Mouse (Mus musculus): ENCODE results near the gene A730061H03Rik. TPM values are rescaled to one million over a fixed set of nuclear protein-coding genes. Genes with fewer than 3 reads are reported as not detected.

Gene A730061H03Rik
- polyA plus RNA-seq, 1 experiment from 2014 or later: 1.2 TPM

DNA sequence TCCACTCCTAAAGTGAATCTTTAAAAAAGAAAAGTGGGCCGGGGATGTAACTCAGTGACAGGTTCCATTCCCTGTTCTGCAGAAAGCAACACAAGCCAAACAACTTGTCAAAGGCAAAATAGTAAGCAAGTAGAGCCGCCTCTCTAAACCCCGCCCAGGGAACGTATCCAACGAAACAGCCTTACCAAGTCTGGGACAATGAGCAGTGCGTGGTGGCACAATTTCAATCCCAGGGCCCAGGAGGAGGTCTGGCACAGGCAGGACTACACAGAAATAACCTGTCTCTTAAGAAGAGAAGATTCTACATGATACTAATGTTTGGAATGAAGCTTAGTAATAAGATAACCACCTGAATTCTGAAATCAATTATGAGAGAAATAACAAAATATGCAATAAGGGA is 10.0 kb downstream of the A730061H03Rik start:
- no peak overlapping the region for H3K9ac ChIP-seq (replicated peaks; ENCODE audit: low read depth, low read length)
- ATAC-seq (ENCODE audit: insufficient number of reproducible peaks, insufficient read depth, low FRiP score, low read depth): no peak
- H3K4me1 ChIP-seq (ENCODE audit: control insufficient read depth, insufficient read depth, low read length): no peaks in the 10 kb centered on the region
- 86% methylated on average over 6 of the region's 6 CpGs for WGBS
- H3K9me3 ChIP-seq (ENCODE audit: control insufficient read depth, low read depth, low read length): no peaks in the 10 kb centered on the region
- H3K4me2 ChIP-seq (replicated peaks; ENCODE audit: low read depth, low read length): no peak overlapping the region
- H3K27me3 ChIP-seq (ENCODE audit: control insufficient read depth, insufficient read depth, low read length): no peaks in the 10 kb centered on the region
- peaks cover 37% of the 10 kb centered on the region for H3K36me3 ChIP-seq (ENCODE audit: control insufficient read depth, insufficient read depth, low read length)
- H3K27ac ChIP-seq (ENCODE audit: low read length): no peak overlapping the region
- H3K4me3 ChIP-seq (ENCODE audit: low read depth, low read length): no peak overlapping the region

DNA sequence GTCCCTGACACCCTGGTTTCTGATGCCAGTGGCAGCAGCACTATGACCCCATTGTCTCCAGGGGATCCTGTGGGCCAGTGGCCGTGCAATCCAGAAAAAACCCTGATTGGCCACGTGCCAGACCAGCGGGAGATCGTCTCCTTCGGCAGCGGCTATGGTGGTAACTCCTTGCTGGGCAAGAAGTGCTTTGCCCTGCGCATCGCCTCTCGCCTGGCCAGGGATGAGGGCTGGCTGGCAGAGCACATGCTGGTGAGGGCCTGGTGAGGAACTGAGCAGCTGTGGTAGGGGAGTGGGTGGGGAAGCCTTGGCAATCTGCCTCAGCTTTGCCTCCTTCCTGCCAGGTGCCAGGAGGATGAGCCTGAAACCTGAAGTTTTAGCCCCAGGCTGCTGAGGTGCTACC is 15.9 kb downstream of the A730061H03Rik start:
- peaks cover 9% of the 10 kb centered on the region for H3K4me1 ChIP-seq (ENCODE audit: control insufficient read depth, insufficient read depth, low read length)
- H3K27ac ChIP-seq (ENCODE audit: low read length): no peak overlapping the region
- 83% methylated on average over 9 of the region's 9 CpGs for WGBS
- no peak for ATAC-seq (ENCODE audit: insufficient number of reproducible peaks, insufficient read depth, low FRiP score, low read depth)
- H3K4me3 ChIP-seq (ENCODE audit: low read depth, low read length): no peak overlapping the region
- H3K27me3 ChIP-seq (ENCODE audit: control insufficient read depth, insufficient read depth, low read length): no peaks in the 10 kb centered on the region
- peaks cover 57% of the 10 kb centered on the region for H3K36me3 ChIP-seq (ENCODE audit: control insufficient read depth, insufficient read depth, low read length)
- H3K9me3 ChIP-seq (ENCODE audit: control insufficient read depth, low read depth, low read length): no peaks in the 10 kb centered on the region
- H3K4me2 ChIP-seq (replicated peaks; ENCODE audit: low read depth, low read length): no peak overlapping the region
- H3K9ac ChIP-seq (replicated peaks; ENCODE audit: low read depth, low read length): no peak overlapping the region

DNA sequence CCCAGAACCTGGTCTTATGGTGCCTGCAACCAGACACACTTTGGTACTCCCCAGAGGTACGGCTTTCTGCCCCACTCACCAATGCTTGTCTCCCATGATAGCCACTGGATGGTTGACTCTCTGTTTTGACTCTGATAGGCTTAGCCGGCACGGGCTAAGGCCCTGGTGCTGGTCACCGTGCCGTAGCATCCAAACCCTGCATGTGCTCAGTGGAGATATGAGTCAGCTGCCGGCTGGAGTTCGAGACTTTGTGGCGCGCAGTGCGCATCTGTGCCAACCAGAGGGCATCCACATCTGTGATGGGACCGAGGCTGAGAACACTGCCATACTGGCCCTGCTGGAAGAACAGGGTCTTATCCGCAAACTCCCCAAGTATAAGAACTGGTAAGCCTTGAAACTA is 17.9 kb downstream of the A730061H03Rik start:
- Histone ChIP-seq H3K27ac (ENCODE audit: low read length) (no peak overlapping the region), H3K9me3 (ENCODE audit: control insufficient read depth, low read depth, low read length) (no peaks in the 10 kb centered on the region), H3K4me3 (ENCODE audit: low read depth, low read length) (no peak overlapping the region), H3K36me3 (ENCODE audit: control insufficient read depth, insufficient read depth, low read length) (peaks cover 38% of the 10 kb centered on the region), H3K9ac (replicated peaks; ENCODE audit: low read depth, low read length) (no peak overlapping the region), H3K27me3 (ENCODE audit: control insufficient read depth, insufficient read depth, low read length) (no peaks in the 10 kb centered on the region), H3K4me1 (ENCODE audit: control insufficient read depth, insufficient read depth, low read length) (peaks cover 9% of the 10 kb centered on the region), H3K4me2 (replicated peaks; ENCODE audit: low read depth, low read length) (no peak overlapping the region)
- WGBS: 97% methylated on average over 12 of the region's 12 CpGs
- ATAC-seq (ENCODE audit: insufficient number of reproducible peaks, insufficient read depth, low FRiP score, low read depth): no peak

DNA sequence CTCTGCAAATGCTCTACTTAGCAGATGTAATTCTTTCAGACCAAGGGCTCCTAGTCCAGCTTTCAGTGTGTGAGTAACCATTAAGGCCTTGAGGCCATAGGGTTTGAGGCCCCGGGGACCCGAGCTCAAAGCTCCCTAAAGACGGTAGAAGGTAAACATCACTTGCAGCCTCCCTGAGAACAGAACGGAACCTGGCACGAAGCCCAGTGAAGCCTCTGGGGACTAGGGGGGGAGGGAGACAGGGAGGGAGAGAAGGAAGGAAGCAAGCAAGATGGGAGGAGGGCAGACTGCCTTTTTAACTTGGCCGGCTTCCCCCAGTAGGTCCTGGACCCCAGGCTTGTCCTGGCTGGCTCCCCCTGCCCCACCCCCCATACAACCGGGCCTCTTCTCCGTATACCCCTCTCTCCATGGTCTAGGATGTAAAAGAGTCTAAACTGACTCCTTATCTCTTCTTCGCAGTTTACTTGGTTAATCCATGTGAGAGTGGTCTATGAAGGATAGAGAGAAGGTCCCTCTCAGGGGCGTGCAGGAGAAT is 19.4 kb downstream of the A730061H03Rik start:
- H3K4me2 ChIP-seq (replicated peaks; ENCODE audit: low read depth, low read length): peak overlapping the region; percentile 78
- no peaks in the 10 kb centered on the region for H3K9me3 ChIP-seq (ENCODE audit: control insufficient read depth, low read depth, low read length)
- H3K27ac ChIP-seq (ENCODE audit: low read length): peak overlapping the region; percentile 75
- H3K4me1 ChIP-seq (ENCODE audit: control insufficient read depth, insufficient read depth, low read length): peaks cover 9% of the 10 kb centered on the region
- ATAC-seq (ENCODE audit: insufficient number of reproducible peaks, insufficient read depth, low FRiP score, low read depth): peak; percentile 46
- peak overlapping the region; percentile 47 for H3K4me3 ChIP-seq (ENCODE audit: low read depth, low read length)
- 0% methylated on average over 10 of the region's 10 CpGs for WGBS
- no peaks in the 10 kb centered on the region for H3K27me3 ChIP-seq (ENCODE audit: control insufficient read depth, insufficient read depth, low read length)
- H3K36me3 ChIP-seq (ENCODE audit: control insufficient read depth, insufficient read depth, low read length): peaks cover 27% of the 10 kb centered on the region
- peak overlapping the region; percentile 31 for H3K9ac ChIP-seq (replicated peaks; ENCODE audit: low read depth, low read length)

DNA sequence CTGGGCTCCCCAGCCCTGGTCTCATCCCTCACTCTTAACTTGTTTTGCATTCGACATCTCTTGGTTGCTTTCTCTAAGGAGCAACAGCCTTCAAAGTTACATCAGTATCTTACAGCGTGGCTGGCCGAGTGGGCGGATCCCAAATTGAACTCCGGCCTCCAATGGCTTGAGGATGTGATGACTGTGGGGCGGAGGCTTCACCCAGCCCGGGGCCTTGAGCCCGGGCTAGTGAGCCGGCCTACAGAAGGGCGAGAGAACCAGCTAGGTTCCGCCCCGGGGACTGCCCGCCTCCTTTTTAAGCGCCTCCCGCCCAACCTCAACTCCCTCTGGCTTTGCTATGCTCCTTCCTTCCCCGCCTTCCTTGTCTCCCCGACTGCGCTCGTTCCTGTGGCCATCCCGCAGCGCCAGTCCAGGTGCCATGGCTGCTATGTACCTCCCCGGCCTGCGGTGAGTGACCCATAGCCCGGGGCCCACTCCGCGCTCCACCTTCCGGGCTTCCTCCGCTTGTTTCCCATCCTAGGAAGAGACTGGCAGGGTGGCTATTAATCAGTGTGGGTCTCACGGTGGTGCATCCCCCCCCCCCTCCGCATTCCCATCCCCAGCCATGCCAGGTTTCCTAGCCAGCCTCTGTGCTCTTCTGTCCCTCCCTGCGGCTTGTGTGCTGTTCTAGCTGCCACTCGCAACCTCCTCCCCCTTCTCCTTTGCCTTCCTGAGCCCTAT is 20.0 kb downstream of the A730061H03Rik start, which contains the start of gene Pck2:
Gene Pck2 (plus strand): TSS at position 200 of the 720 bp plus-strand sequence.
- peak; percentile 94 for ATAC-seq (ENCODE audit: insufficient number of reproducible peaks, insufficient read depth, low FRiP score, low read depth)
- Histone ChIP-seq H3K4me3 (ENCODE audit: low read depth, low read length) (peak within 1 kb of the TSS; percentile 47), H3K27ac (ENCODE audit: low read length) (peak within 1 kb of the TSS; percentile 75), H3K4me2 (replicated peaks; ENCODE audit: low read depth, low read length) (peak within 1 kb of the TSS; percentile 78), H3K36me3 (ENCODE audit: control insufficient read depth, insufficient read depth, low read length) (peaks cover 21% of the 10 kb centered on the region), H3K9me3 (ENCODE audit: control insufficient read depth, low read depth, low read length) (no peaks in the 10 kb centered on the region), H3K9ac (replicated peaks; ENCODE audit: low read depth, low read length) (peak within 1 kb of the TSS; percentile 31), H3K4me1 (ENCODE audit: control insufficient read depth, insufficient read depth, low read length) (peaks cover 9% of the 10 kb centered on the region), H3K27me3 (ENCODE audit: control insufficient read depth, insufficient read depth, low read length) (no peaks in the 10 kb centered on the region)
- WGBS: 2% methylated on average over 32 of the region's 32 CpGs

DNA sequence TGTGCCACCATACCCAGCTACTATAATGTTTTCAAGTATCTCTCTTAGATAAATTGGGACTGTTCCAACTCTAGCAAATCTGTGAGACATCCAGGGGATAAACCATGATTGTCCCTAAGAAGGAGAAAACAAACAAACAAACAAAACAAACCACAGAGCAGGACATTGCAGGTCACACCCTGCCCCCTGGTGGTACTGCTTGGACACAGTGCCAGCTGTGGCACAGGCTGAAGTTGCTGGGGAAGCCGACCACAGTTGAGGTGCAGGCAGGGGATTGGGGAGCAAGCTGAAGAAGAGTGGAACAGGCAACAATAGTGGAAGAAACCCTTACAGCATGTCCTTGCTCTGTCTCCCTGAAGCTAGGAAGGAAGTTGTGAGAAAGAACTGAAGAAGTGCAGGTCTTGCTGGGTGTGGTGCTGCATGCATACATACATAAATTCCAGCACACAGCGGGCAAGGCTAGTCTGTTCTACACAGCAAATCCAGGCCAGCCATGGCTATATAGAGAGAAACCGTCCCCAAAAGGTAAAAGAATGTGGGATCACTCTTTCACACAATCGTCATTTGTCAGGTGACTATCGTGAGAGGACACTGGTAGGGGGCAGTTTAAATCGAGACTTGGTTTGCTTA is 24.0 kb downstream of the A730061H03Rik start:
- no peaks in the 10 kb centered on the region for H3K27me3 ChIP-seq (ENCODE audit: control insufficient read depth, insufficient read depth, low read length)
- H3K4me3 ChIP-seq (ENCODE audit: low read depth, low read length): no peak overlapping the region
- H3K27ac ChIP-seq (ENCODE audit: low read length): no peak overlapping the region
- H3K36me3 ChIP-seq (ENCODE audit: control insufficient read depth, insufficient read depth, low read length): no peaks in the 10 kb centered on the region
- H3K4me1 ChIP-seq (ENCODE audit: control insufficient read depth, insufficient read depth, low read length): peaks cover 3% of the 10 kb centered on the region
- no peaks in the 10 kb centered on the region for H3K9me3 ChIP-seq (ENCODE audit: control insufficient read depth, low read depth, low read length)
- ATAC-seq (ENCODE audit: insufficient number of reproducible peaks, insufficient read depth, low FRiP score, low read depth): no peak
- 50% methylated on average over 6 of the region's 6 CpGs for WGBS
- no peak overlapping the region for H3K9ac ChIP-seq (replicated peaks; ENCODE audit: low read depth, low read length)
- H3K4me2 ChIP-seq (replicated peaks; ENCODE audit: low read depth, low read length): no peak overlapping the region

DNA sequence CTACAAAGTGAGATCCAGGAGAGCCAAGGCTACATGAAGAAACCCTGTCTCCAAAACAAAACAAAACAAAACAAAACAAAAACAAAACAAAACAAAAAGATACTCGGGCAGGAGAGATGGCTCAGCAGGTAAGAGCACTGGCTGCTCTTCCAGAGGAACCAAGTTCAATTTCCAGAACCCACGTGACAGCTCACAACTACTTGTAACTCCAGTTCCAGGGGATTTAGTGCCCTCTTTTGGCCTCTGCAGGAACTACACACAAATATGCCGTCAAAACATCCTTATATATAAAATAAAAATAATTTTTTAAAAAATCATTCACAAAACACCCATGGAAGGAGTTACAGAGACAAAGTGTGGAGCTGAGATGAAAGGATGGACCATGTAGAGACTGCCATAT is 32.3 kb downstream of the A730061H03Rik start:
- Histone ChIP-seq H3K9ac (replicated peaks; ENCODE audit: low read depth, low read length) (no peak overlapping the region), H3K27me3 (ENCODE audit: control insufficient read depth, insufficient read depth, low read length) (0 out of 2 replicates have a peak, but pooled peaks cover 2% of the 10 kb centered on the region), H3K36me3 (ENCODE audit: control insufficient read depth, insufficient read depth, low read length) (no peaks in the 10 kb centered on the region), H3K4me3 (ENCODE audit: low read depth, low read length) (no peak overlapping the region), H3K27ac (ENCODE audit: low read length) (no peak overlapping the region), H3K4me2 (replicated peaks; ENCODE audit: low read depth, low read length) (no peak overlapping the region), H3K4me1 (ENCODE audit: control insufficient read depth, insufficient read depth, low read length) (no peaks in the 10 kb centered on the region), H3K9me3 (ENCODE audit: control insufficient read depth, low read depth, low read length) (no peaks in the 10 kb centered on the region)
- no peak for ATAC-seq (ENCODE audit: insufficient number of reproducible peaks, insufficient read depth, low FRiP score, low read depth)
- 25% methylated on average over 3 of the region's 3 CpGs for WGBS

DNA sequence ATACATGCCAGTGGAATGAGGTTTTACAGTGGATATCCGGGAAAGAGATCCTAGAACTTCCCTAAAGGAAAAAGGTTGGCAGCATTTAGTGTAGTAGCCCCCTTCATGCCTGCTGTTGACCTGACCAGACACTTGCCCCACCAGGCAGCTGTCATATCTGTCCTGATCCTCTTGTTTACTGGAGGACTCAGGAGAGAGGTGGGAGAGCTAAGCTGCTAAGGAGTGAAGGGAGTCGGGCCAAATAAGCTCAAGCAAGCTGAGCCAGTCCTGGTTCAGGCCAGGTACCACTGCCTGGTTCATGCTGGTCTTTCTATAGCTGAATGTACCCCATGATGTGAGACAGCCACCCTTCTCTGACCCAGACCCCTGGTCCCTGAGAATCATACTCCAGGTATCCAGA is 33.5 kb downstream of the A730061H03Rik start:
- Histone ChIP-seq H3K4me2 (replicated peaks; ENCODE audit: low read depth, low read length) (no peak overlapping the region), H3K9me3 (ENCODE audit: control insufficient read depth, low read depth, low read length) (no peaks in the 10 kb centered on the region), H3K4me1 (ENCODE audit: control insufficient read depth, insufficient read depth, low read length) (no peaks in the 10 kb centered on the region), H3K9ac (replicated peaks; ENCODE audit: low read depth, low read length) (no peak overlapping the region), H3K27me3 (ENCODE audit: control insufficient read depth, insufficient read depth, low read length) (0 out of 2 replicates have a peak, but pooled peaks cover 7% of the 10 kb centered on the region), H3K27ac (ENCODE audit: low read length) (no peak overlapping the region), H3K36me3 (ENCODE audit: control insufficient read depth, insufficient read depth, low read length) (no peaks in the 10 kb centered on the region), H3K4me3 (ENCODE audit: low read depth, low read length) (no peak overlapping the region)
- no peak for ATAC-seq (ENCODE audit: insufficient number of reproducible peaks, insufficient read depth, low FRiP score, low read depth)
- 74% methylated on average over 2 of the region's 2 CpGs for WGBS
